Mouse (Mus musculus): Measurements from ENCODE around the gene Ms4a13. TPM values are rescaled to one million over a fixed set of nuclear protein-coding genes. Genes with fewer than 3 reads are reported as not detected.
"Not testable (repeated sequence)": the region's sequence is repeated elsewhere in the genome, so short reads cannot be mapped to it uniquely, and the experiment has no call there.

Gene Ms4a13
- polyA plus RNA-seq (2015; fragmentation: Nextera tagmentation; extraction: Ambion mirVana) = not detected in 2 replicates

- Histone ChIP-seq H3K36me3 (no peaks in the 10 kb centered on the region), H3K27me3 (no peaks in the 10 kb centered on the region), H3K4me1 (no peaks in the 10 kb centered on the region), H3K9me3 (no peaks in the 10 kb centered on the region), H3K9ac (no peak within 1 kb of the TSS), H3K4me3 (no peak within 1 kb of the TSS), H3K27ac (no peak within 1 kb of the TSS), H3K4me2 (no peak within 1 kb of the TSS)
- ATAC-seq (ENCODE audit: insufficient number of reproducible peaks, insufficient read depth, low FRiP score, low TSS enrichment, low read depth) = no peak
- WGBS = 60% methylated on average over 12 of the region's 12 CpGs
These were observed at the start of gene Ms4a13 for GRCm38 (mm10) chr19:11196546-11196945. Gene Ms4a13, minus strand, starts transcription at chr19:11196737.

DNA sequence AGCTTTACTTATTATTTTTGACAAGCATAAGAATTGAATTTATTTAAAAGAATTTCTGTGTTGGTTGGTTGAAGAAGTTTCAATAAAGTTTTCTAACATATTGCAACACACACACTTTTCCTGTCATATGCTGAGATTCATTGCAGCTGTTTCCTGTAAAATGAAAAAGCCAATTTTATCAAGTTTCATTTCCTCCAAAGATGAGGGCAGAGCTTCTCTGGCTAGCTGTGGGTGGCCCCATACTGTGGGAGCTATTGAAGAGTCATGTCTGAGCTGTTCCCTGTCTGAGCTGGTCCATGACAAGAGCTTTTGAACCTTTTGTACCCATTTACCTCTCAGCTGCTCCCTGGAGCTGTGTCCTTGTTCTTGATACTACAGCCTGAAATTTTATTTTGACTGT lies 47.7 kb upstream of the Ms4a13 start:
- Histone ChIP-seq H3K4me1 (no peaks in the 10 kb centered on the region), H3K36me3 (no peaks in the 10 kb centered on the region), H3K4me3 (no peak overlapping the region), H3K4me2 (no peak overlapping the region), H3K27me3 (no peaks in the 10 kb centered on the region), H3K9ac (no peak overlapping the region), H3K9me3 (no peaks in the 10 kb centered on the region), H3K27ac (no peak overlapping the region)
- ATAC-seq (ENCODE audit: insufficient number of reproducible peaks, insufficient read depth, low FRiP score, low TSS enrichment, low read depth) = no peak

DNA sequence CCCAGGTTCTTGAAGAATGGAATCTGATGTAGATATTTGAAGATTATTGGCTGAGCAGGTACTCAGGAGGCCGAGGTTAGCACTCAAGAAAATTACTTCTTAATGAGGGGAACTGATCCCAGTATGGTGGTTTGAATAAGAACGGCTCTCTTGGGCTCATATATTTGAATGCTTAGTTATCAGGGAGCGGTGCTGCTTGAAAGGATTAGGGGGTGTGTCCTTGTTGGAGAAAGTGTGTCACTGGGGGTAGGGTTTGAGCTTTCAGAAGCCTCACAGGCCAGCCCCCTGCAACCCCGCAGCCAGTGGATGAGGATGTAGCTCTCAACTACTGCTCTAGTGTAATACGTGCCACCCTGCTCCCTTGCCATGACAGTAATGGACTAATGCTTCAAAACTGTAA lies 46.0 kb upstream of the Ms4a13 start:
- 57% methylated on average over 5 of the region's 5 CpGs for WGBS
- no peaks in the 10 kb centered on the region for H3K27me3 ChIP-seq
- no peak for ATAC-seq (ENCODE audit: insufficient number of reproducible peaks, insufficient read depth, low FRiP score, low TSS enrichment, low read depth)

GRCm38 (mm10) chr19:11235820-11236219 lies 39.3 kb upstream of the Ms4a13 start:
- no peak overlapping the region for H3K27ac ChIP-seq
- H3K36me3 ChIP-seq = no peaks in the 10 kb centered on the region
- H3K9ac ChIP-seq = no peak overlapping the region
- no peaks in the 10 kb centered on the region for H3K9me3 ChIP-seq
- no peak for ATAC-seq (ENCODE audit: insufficient number of reproducible peaks, insufficient read depth, low FRiP score, low TSS enrichment, low read depth)
- H3K4me1 ChIP-seq = no peaks in the 10 kb centered on the region
- H3K4me3 ChIP-seq = no peak overlapping the region
- H3K27me3 ChIP-seq = no peaks in the 10 kb centered on the region
- no peak overlapping the region for H3K4me2 ChIP-seq

More for the DNA sequence above, 46.0 kb upstream of the Ms4a13 start:
- H3K4me1 ChIP-seq = no peaks in the 10 kb centered on the region
- H3K4me2 ChIP-seq = no peak overlapping the region
- no peak overlapping the region for H3K27ac ChIP-seq
- H3K36me3 ChIP-seq = no peaks in the 10 kb centered on the region
- no peaks in the 10 kb centered on the region for H3K9me3 ChIP-seq
- H3K4me3 ChIP-seq = no peak overlapping the region
- H3K9ac ChIP-seq = no peak overlapping the region

GRCm38 (mm10) chr19:11234921-11235735 lies 38.6 kb upstream of the Ms4a13 start:
- Histone ChIP-seq H3K27me3 (no peaks in the 10 kb centered on the region), H3K4me3 (no peak overlapping the region), H3K4me2 (no peak overlapping the region), H3K4me1 (no peaks in the 10 kb centered on the region), H3K9me3 (no peaks in the 10 kb centered on the region), H3K36me3 (no peaks in the 10 kb centered on the region), H3K27ac (no peak overlapping the region), H3K9ac (no peak overlapping the region)
- no peak for ATAC-seq (ENCODE audit: insufficient number of reproducible peaks, insufficient read depth, low FRiP score, low TSS enrichment, low read depth)
- WGBS = 70% methylated on average over 5 of the region's 5 CpGs

DNA sequence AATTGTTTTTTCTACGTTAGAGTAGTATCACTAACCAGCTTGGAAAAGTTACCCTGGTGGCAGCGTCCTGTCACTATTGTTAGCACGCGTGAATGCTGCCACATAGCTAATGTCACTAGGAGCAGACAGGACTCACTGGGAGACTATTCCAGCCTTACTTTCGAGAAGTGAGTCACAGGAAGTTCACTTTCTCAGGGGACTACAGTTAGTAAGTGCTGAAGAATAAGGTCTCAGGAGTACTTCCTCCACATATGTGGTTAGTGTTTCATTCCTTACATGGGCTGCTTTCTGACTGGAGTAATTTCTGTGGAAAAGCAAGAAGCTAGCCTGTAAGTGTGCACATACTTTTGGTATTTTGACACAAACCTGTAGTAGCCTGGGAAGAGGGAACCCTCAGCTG lies 37.7 kb upstream of the Ms4a13 start:
- no peak for ATAC-seq (ENCODE audit: insufficient number of reproducible peaks, insufficient read depth, low FRiP score, low TSS enrichment, low read depth)
- Histone ChIP-seq H3K27me3 (no peaks in the 10 kb centered on the region), H3K4me3 (no peak overlapping the region), H3K36me3 (no peaks in the 10 kb centered on the region), H3K9ac (no peak overlapping the region), H3K27ac (no peak overlapping the region), H3K4me1 (no peaks in the 10 kb centered on the region), H3K4me2 (no peak overlapping the region), H3K9me3 (no peaks in the 10 kb centered on the region)
- WGBS = 74% methylated on average over 5 of the region's 5 CpGs

GRCm38 (mm10) chr19:11232348-11232747 lies 35.8 kb upstream of the Ms4a13 start, which contains the start of gene Ms4a12:
Gene Ms4a12, minus strand, starts transcription at chr19:11232448.
- no peaks in the 10 kb centered on the region for H3K27me3 ChIP-seq
- H3K36me3 ChIP-seq = no peaks in the 10 kb centered on the region
- no peak within 1 kb of the TSS for H3K27ac ChIP-seq
- ATAC-seq (ENCODE audit: insufficient number of reproducible peaks, insufficient read depth, low FRiP score, low TSS enrichment, low read depth) = no peak
- no peaks in the 10 kb centered on the region for H3K9me3 ChIP-seq
- H3K4me2 ChIP-seq = no peak within 1 kb of the TSS
- no peak within 1 kb of the TSS for H3K4me3 ChIP-seq
- no peaks in the 10 kb centered on the region for H3K4me1 ChIP-seq
- H3K9ac ChIP-seq = no peak within 1 kb of the TSS
- WGBS = 70% methylated on average over 5 of the region's 5 CpGs

GRCm38 (mm10) chr19:11192552-11192951 lies 4.0 kb downstream of the Ms4a13 start:
- no peaks in the 10 kb centered on the region for H3K9me3 ChIP-seq
- H3K4me1 ChIP-seq = no peaks in the 10 kb centered on the region
- H3K4me3 ChIP-seq = no peak overlapping the region
- WGBS = 43% methylated on average over 1 of the region's 1 CpGs
- no peak for ATAC-seq (ENCODE audit: insufficient number of reproducible peaks, insufficient read depth, low FRiP score, low TSS enrichment, low read depth)
- H3K27me3 ChIP-seq = no peaks in the 10 kb centered on the region
- no peaks in the 10 kb centered on the region for H3K36me3 ChIP-seq
- no peak overlapping the region for H3K4me2 ChIP-seq
- H3K9ac ChIP-seq = no peak overlapping the region
- no peak overlapping the region for H3K27ac ChIP-seq

GRCm38 (mm10) chr19:11184121-11184520 lies 12.4 kb downstream of the Ms4a13 start:
- Histone ChIP-seq H3K36me3 (no peaks in the 10 kb centered on the region), H3K27me3 (no peaks in the 10 kb centered on the region), H3K4me1 (no peaks in the 10 kb centered on the region), H3K27ac (no peak overlapping the region), H3K4me2 (no peak overlapping the region), H3K4me3 (no peak overlapping the region), H3K9me3 (no peaks in the 10 kb centered on the region), H3K9ac (no peak overlapping the region)
- 13% methylated on average over 5 of the region's 5 CpGs for WGBS
- ATAC-seq (ENCODE audit: insufficient number of reproducible peaks, insufficient read depth, low FRiP score, low TSS enrichment, low read depth) = no peak

DNA sequence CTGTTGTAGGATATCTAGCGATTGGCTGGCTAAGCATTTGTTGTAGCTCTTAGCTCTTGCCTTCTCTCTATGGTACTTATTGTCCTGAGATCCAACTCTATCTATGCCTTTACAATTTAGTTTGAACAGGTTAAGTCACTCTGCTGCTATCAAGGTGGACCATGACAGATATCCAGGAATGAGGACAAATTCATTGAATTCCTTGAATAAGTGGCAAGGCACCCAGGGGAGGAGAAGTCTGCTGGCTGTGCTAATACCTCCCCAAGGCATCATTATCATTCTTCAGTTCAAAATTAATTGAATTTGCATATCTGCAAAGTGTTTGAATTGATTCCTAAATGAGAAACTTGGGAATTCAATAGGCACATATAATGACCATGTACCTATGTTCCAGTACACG lies 19.1 kb downstream of the Ms4a13 start:
- H3K36me3 ChIP-seq = no peaks in the 10 kb centered on the region
- H3K4me1 ChIP-seq = no peaks in the 10 kb centered on the region
- no peaks in the 10 kb centered on the region for H3K9me3 ChIP-seq
- H3K4me2 ChIP-seq = no peak overlapping the region
- no peaks in the 10 kb centered on the region for H3K27me3 ChIP-seq
- 71% methylated on average over 2 of the region's 2 CpGs for WGBS
- no peak overlapping the region for H3K27ac ChIP-seq
- no peak overlapping the region for H3K4me3 ChIP-seq
- ATAC-seq (ENCODE audit: insufficient number of reproducible peaks, insufficient read depth, low FRiP score, low TSS enrichment, low read depth) = no peak
- H3K9ac ChIP-seq = no peak overlapping the region

- no peak within 1 kb of the TSS for H3K4me3 ChIP-seq
- WGBS = 27% methylated on average over 10 of the region's 10 CpGs
- no peak within 1 kb of the TSS for H3K27ac ChIP-seq
- H3K4me1 ChIP-seq = no peaks in the 10 kb centered on the region
- H3K36me3 ChIP-seq = no peaks in the 10 kb centered on the region
- no peak within 1 kb of the TSS for H3K4me2 ChIP-seq
- H3K27me3 ChIP-seq = no peaks in the 10 kb centered on the region
- no peak for ATAC-seq (ENCODE audit: insufficient number of reproducible peaks, insufficient read depth, low FRiP score, low TSS enrichment, low read depth)
- no peaks in the 10 kb centered on the region for H3K9me3 ChIP-seq
- no peak within 1 kb of the TSS for H3K9ac ChIP-seq
These were observed 31.4 kb downstream of the Ms4a13 start, which contains the start of gene 1700025F22Rik for GRCm38 (mm10) chr19:11165172-11165571. Gene 1700025F22Rik, minus strand, starts transcription at chr19:11165320.

DNA sequence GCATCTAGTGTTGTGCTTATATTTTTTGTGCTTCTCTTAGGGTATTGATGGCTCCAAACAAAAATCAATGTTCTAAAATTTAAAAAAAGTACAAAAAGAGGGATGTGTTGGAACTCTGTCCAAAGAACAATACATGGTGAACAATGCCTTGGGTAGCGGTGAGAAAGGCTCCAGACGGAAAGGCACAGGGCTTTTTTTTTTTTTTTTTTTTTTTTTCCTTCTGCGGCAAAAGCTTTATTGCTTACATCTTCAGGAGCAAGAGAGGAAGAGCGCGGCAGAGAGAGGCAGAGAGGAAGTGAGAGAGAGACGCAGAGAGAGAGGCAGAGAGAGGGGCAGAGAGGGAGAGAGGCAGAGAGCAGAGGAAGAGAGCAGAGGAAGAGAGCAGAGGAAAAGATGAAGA lies 38.6 kb downstream of the Ms4a13 start:
- WGBS = 83% methylated on average over 6 of the region's 6 CpGs
- not testable (repeated sequence) for H3K4me2 ChIP-seq; H3K4me3 ChIP-seq; ATAC-seq (ENCODE audit: insufficient number of reproducible peaks, insufficient read depth, low FRiP score, low TSS enrichment, low read depth); H3K36me3 ChIP-seq; H3K27me3 ChIP-seq; H3K9me3 ChIP-seq; H3K27ac ChIP-seq; H3K9ac ChIP-seq; H3K4me1 ChIP-seq

Data from embryonic facial prominence, embryonic 13.5 days (tissue).